Mouse (Mus musculus) spleen, adult 2 months (tissue): ENCODE results near the gene Mctp1. TPM values are rescaled to one million over a fixed set of nuclear protein-coding genes. Genes with fewer than 3 reads are reported as not detected.

ENCODE experiments used
- DNase-seq, 2 experiments: peaks; one replicate each; pipeline versions ENCODE4 v3.0.0 to v3.0.0-alpha.2; 2012 to 2021; ENCODE audit warnings: low spot score in 2 of 2, low read depth in 1 of 2
- H3K27ac ChIP-seq: fragments of 200-500 bp; 2 replicates; pipeline ENCODE4 v1.5.1; 2012; ENCODE audit warnings: low read length, inconsistent platforms; ENCODE audit not compliant: insufficient read depth
- H3K27me3 ChIP-seq: fragments of 200-500 bp; 2 replicates; pipeline ENCODE4 v1.6.1; 2012; ENCODE audit warnings: mild to moderate bottlenecking, moderate library complexity, low read length, inconsistent platforms; ENCODE audit not compliant: control insufficient read depth, insufficient read depth
- H3K36me3 ChIP-seq: fragments of 200-500 bp; 2 replicates; pipeline ENCODE4 v1.6.1; 2012; ENCODE audit warnings: mild to moderate bottlenecking, low read length, inconsistent platforms; ENCODE audit not compliant: control insufficient read depth, insufficient read depth
- H3K4me1 ChIP-seq: fragments of 200-500 bp; 2 replicates; pipeline ENCODE4 v1.6.1; 2011; ENCODE audit warnings: inconsistent platforms; ENCODE audit not compliant: control insufficient read depth, insufficient read depth, insufficient read length
- H3K4me3 ChIP-seq: fragments of 200-500 bp; 2 replicates; pipeline ENCODE4 v1.5.1; 2011; ENCODE audit warnings: mild to moderate bottlenecking, inconsistent platforms; ENCODE audit not compliant: insufficient read depth, insufficient read length; ENCODE audit errors: extremely low read depth
- CTCF ChIP-seq: fragments of 200-500 bp; IDR thresholded peaks from 2 replicates; pipeline ENCODE4 v1.5.1; 2011; ENCODE audit warnings: mild to moderate bottlenecking, inconsistent platforms; ENCODE audit not compliant: insufficient read depth, insufficient read length, insufficient replicate concordance; ENCODE audit errors: extremely low read depth
- POLR2A ChIP-seq: fragments of 200-500 bp; IDR thresholded peaks from 2 replicates; pipeline ENCODE4 v1.6.1; 2011; ENCODE audit warnings: low read depth, low read length, inconsistent platforms
- WGBS: fragments of 180-500 bp; shearing (Covaris S2); methylation state at CpG from one replicate; pipeline ENCODE4 v1.1.7; 2018; 5-methylcytosine and 5-hydroxymethylcytosine counted together
- polyA plus RNA-seq: library from polyadenylated mRNA; depleted of rRNA; stranded (reverse); fragments of >200 nt; gene quantifications from 2 replicates; pipeline ENCODE4 v1.2.3, GENCODE M21; 2012

The Mctp1 gene
- polyA plus RNA-seq, 1 experiment = 0.53 TPM

DNA sequence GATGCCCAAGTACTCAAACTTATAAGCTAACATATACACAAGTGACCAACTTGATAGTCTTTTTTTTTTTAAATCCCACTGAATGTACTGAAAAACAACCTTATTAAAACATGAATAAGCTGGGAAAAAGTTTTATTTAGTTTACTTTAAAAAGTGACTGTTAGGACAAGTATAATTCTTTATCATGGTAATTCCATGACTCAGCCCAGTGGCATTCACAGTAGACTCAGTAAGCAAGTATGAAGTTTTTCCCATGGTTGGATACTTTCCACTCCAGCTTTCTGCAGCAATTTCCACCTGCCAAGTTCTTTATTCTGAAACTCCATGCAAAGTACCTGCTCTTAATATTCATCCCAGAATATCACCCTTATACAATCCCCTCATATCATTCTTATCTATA, 97.3 kb downstream of the Mctp1 start:
- TF ChIP-seq POLR2A (no peak), CTCF (no peak)
- no peaks in the 10 kb centered on the region for H3K4me1 ChIP-seq
- DNase-seq = no peak
- no peak overlapping the region for H3K4me3 ChIP-seq
- H3K27ac ChIP-seq = no peak overlapping the region
- no peaks in the 10 kb centered on the region for H3K27me3 ChIP-seq
- no peaks in the 10 kb centered on the region for H3K36me3 ChIP-seq

DNA sequence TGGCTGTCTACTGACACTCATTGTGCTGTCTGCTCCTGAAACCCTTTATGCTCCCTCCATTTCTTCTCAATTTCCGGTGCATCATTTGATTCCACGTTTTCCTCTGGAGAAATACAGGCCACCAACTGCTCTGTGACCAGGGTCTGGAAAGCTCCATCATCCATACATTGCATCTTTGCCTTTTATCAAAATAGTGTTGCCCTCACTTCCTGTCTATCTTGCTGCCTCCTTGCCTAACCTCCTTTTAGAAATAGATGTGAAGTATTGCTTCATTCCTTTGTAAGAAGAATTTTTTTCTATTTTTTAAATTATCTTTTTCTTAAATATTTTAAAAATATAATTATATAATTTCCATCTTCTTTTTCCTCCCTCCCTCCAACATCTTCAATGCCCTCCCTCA, 98.7 kb downstream of the Mctp1 start:
- TF ChIP-seq CTCF = no peak
- TF ChIP-seq POLR2A = no peak
- H3K4me3 ChIP-seq = no peak overlapping the region
- 82% methylated on average over 2 of the region's 2 CpGs for WGBS
- no peaks in the 10 kb centered on the region for H3K27me3 ChIP-seq
- no peaks in the 10 kb centered on the region for H3K4me1 ChIP-seq
- no peak overlapping the region for H3K27ac ChIP-seq
- no peaks in the 10 kb centered on the region for H3K36me3 ChIP-seq
- no peak for DNase-seq

DNA sequence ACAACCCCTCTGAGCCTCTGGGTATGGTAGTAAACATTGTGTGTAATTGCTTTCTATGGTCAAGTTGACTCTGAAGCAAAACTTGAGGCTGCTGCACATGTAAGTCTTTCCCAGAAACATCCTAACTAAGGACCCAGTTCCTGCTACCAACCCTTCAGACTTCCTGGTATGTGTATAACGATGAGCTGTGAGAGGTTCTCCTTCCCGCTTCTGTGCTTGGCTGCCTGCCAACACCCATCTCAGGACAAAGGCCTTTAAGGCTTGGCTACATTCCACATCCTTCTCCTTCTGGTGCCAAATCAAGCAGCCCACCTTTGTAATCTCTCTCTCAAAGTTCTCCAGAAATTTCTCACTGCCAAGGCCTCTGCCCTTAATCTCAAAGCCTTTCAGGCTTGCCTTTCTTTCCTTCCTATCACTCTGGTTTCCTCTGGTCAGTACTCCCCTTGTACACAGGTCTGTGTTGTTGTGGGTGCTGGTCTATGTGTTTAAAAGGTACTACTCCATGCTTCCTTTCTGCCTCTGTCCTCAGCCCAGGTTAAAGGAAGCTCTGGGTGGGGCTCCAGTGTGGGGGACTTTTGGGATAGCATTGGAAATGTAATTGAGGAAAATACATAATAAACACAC, 99.9 kb downstream of the Mctp1 start:
- no peak overlapping the region for H3K4me3 ChIP-seq
- H3K27me3 ChIP-seq = no peaks in the 10 kb centered on the region
- no peaks in the 10 kb centered on the region for H3K36me3 ChIP-seq
- no peaks in the 10 kb centered on the region for H3K4me1 ChIP-seq
- no peak overlapping the region for H3K27ac ChIP-seq
- TF ChIP-seq CTCF (no peak), POLR2A (no peak)
- WGBS = 25% methylated on average over 2 of the region's 2 CpGs
- no peak for DNase-seq

DNA sequence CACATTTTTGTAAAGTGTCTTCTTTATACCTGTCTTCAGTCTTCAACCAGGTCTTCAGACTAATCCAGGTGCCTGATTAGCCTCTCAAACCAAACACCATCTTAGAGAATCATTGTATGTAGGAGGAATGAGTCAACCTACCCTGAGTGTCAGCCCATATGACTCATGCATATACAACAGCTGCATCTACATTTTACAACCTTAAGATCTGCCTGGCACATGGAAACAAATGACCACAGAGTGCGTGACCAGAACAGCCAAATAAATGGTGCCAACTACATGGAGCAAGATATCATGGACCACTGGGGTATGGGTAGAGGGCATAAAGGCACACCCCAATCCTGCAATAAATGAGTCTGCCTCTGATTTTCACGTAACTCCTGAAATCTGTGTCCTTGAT, 131.6 kb downstream of the Mctp1 start:
- Histone ChIP-seq H3K4me3 (no peak overlapping the region), H3K27me3 (no peaks in the 10 kb centered on the region), H3K4me1 (no peaks in the 10 kb centered on the region), H3K36me3 (no peaks in the 10 kb centered on the region), H3K27ac (no peak overlapping the region)
- no peak for DNase-seq
- TF ChIP-seq CTCF (no peak), POLR2A (no peak)
- 84% methylated on average over 2 of the region's 2 CpGs for WGBS

DNA sequence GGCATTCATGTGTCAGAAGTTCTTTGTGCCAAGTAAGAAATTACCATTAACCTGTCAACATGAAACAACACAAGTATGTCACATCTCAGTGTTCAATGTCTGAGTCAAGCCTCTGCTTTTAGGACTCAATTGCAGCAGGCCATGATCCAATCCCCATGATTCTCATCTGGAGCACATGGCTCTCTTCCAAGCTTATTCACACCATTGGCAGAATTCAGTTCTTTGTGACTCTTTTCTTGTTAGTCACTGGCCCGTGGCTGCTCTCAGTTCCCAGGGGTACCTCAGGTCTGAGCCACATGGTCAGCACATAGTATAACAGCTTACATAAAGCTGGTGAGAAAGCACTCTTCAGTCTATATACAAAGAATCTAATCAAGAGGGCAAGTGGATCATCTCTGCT, 138.8 kb downstream of the Mctp1 start:
- 79% methylated on average over 1 of the region's 1 CpGs for WGBS
- DNase-seq = no peak
- no peaks in the 10 kb centered on the region for H3K4me1 ChIP-seq
- H3K27me3 ChIP-seq = no peaks in the 10 kb centered on the region
- H3K4me3 ChIP-seq = no peak overlapping the region
- no peaks in the 10 kb centered on the region for H3K36me3 ChIP-seq
- no peak overlapping the region for H3K27ac ChIP-seq
- no peak for TF ChIP-seq POLR2A
- TF ChIP-seq CTCF = no peak

GRCm38 (mm10) chr13:76527326-76527725, 143.0 kb downstream of the Mctp1 start:
- Histone ChIP-seq H3K36me3 (no peaks in the 10 kb centered on the region), H3K27ac (no peak overlapping the region), H3K27me3 (no peaks in the 10 kb centered on the region), H3K4me1 (no peaks in the 10 kb centered on the region), H3K4me3 (no peak overlapping the region)
- DNase-seq = no peak
- TF ChIP-seq POLR2A (no peak), CTCF (no peak)

DNA sequence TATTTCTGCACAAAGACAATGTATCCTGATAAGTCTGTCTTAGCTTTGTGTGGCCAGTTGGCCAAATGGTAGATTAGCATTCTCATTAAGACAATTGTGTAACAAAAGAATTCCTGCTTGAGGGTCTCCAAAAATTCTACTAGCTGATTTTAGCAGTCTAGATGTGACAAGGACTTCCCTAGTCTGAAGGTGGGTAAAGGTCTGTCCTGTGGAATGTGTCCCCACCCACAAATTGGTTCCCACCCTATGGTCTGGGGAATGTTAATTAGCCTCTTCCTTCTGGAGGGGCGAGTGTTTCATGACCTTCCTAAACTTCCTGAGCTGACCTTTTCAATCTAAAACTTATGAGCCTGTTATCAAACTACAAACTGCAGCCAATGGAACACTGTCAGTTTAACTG, 143.4 kb downstream of the Mctp1 start:
- H3K36me3 ChIP-seq = no peaks in the 10 kb centered on the region

More for the DNA sequence above, 143.4 kb downstream of the Mctp1 start:
- no peaks in the 10 kb centered on the region for H3K4me1 ChIP-seq
- no peak for DNase-seq
- 94% methylated on average over 1 of the region's 1 CpGs for WGBS
- no peak overlapping the region for H3K4me3 ChIP-seq
- H3K27ac ChIP-seq = no peak overlapping the region
- H3K27me3 ChIP-seq = no peaks in the 10 kb centered on the region
- TF ChIP-seq CTCF (no peak), POLR2A (no peak)
